Mouse (Mus musculus) lung, postnatal 0 days (tissue): Measurements from ENCODE around the gene U2surp. TPM values are rescaled to one million over a fixed set of nuclear protein-coding genes. Genes with fewer than 3 reads are reported as not detected.

ENCODE experiments used
- ATAC-seq: fragments of 200-750 bp; cut with Nextera tagmentation; 2 replicates; pipeline ENCODE4 v1.8.0; 2017; ENCODE audit warnings: moderate library complexity
- DNase-seq: peaks from one replicate; pipeline ENCODE4 v3.0.0-alpha.2; 2016; ENCODE audit warnings: low spot score
- H3K27ac ChIP-seq: fragments of 300-500 bp; sonication (generic); 2 replicates; pipeline ENCODE4 v1.5.1; 2014; ENCODE audit warnings: antibody characterized with exemption, mild to moderate bottlenecking, low read length, mixed read lengths
- H3K27me3 ChIP-seq: fragments of 300-500 bp; sonication (generic); replicated peaks from 2 replicates; pipeline ENCODE4 v1.6.1; 2014; ENCODE audit warnings: low read length, mixed read lengths; ENCODE audit not compliant: insufficient read depth
- H3K36me3 ChIP-seq: fragments of 300-500 bp; sonication (generic); 2 replicates; pipeline ENCODE4 v1.6.1; 2014; ENCODE audit warnings: low read length, mixed read lengths; ENCODE audit not compliant: insufficient read depth
- H3K4me1 ChIP-seq: fragments of 300-500 bp; sonication (generic); 2 replicates; pipeline ENCODE4 v1.6.1; 2014; ENCODE audit warnings: antibody characterized with exemption, low read depth, low read length, mixed read lengths; ENCODE audit not compliant: insufficient read depth
- H3K4me2 ChIP-seq: fragments of 300-500 bp; sonication (generic); replicated peaks from 2 replicates; pipeline ENCODE4 v1.6.1; 2014; ENCODE audit warnings: low read depth, mild to moderate bottlenecking, low read length, moderate library complexity, mixed read lengths
- H3K4me3 ChIP-seq: fragments of 300-500 bp; sonication (generic); 2 replicates; pipeline ENCODE4 v1.5.1; 2014; ENCODE audit warnings: low read depth, low read length
- H3K9ac ChIP-seq: fragments of 300-500 bp; sonication (generic); replicated peaks from 2 replicates; pipeline ENCODE4 v1.6.1; 2014; ENCODE audit warnings: low read depth, mild to moderate bottlenecking
- H3K9me3 ChIP-seq: fragments of 300-500 bp; sonication (generic); 2 replicates; pipeline ENCODE4 v1.6.1; 2016; ENCODE audit warnings: low read length, mixed read lengths
- CTCF ChIP-seq: IDR thresholded peaks from 2 replicates; pipeline ENCODE4 v1.5.1; 2016; ENCODE audit warnings: antibody characterized with exemption, mild to moderate bottlenecking
- EP300 ChIP-seq: IDR thresholded peaks from 2 replicates; pipeline ENCODE4 v1.6.1; 2016; ENCODE audit warnings: antibody characterized with exemption, mild to moderate bottlenecking, control low read depth
- WGBS: fragments of 180-500 bp; shearing (Covaris S2); extraction: QIAGEN DNeasy Blood & Tissue Kit; methylation state at CpG from one replicate; pipeline ENCODE4 v1.1.7; 2014; 5-methylcytosine and 5-hydroxymethylcytosine counted together
- polyA plus RNA-seq: library from polyadenylated mRNA; unstranded; fragments of >200 nt; fragmentation: Nextera tagmentation; extraction: Ambion mirVana; gene quantifications from 2 replicates; pipeline ENCODE4 v1.2.1, GENCODE M21; 2015

U2surp gene
- polyA plus RNA-seq, 1 experiment from 2014 or later = 73.2 TPM

- ATAC-seq (no peak), DNase-seq (no peak)
- Histone ChIP-seq H3K27ac (no peak overlapping the region), H3K36me3 (no peaks in the 10 kb centered on the region), H3K9ac (no peak overlapping the region), H3K4me2 (no peak overlapping the region), H3K9me3 (no peaks in the 10 kb centered on the region), H3K27me3 (peaks cover 32% of the 10 kb centered on the region), H3K4me3 (no peak overlapping the region), H3K4me1 (no peaks in the 10 kb centered on the region; the same call in 1 of the 2 replicates)
- 91% methylated on average over 4 of the region's 4 CpGs for WGBS
- TF ChIP-seq CTCF (no peak), EP300 (no peak)
Observed at GRCm38 (mm10) chr9:95556067-95556512, 44.3 kb upstream of the U2surp start.

- Histone ChIP-seq H3K4me1 (no peaks in the 10 kb centered on the region; the same call in 1 of the 2 replicates), H3K4me2 (no peak overlapping the region), H3K9me3 (no peaks in the 10 kb centered on the region), H3K4me3 (no peak overlapping the region), H3K27ac (no peak overlapping the region), H3K36me3 (no peaks in the 10 kb centered on the region), H3K9ac (no peak overlapping the region), H3K27me3 (peaks cover 24% of the 10 kb centered on the region)
- WGBS = 64% methylated on average over 5 of the region's 5 CpGs
- DNase-seq (no peak), ATAC-seq (no peak)
- TF ChIP-seq CTCF = no peak
- TF ChIP-seq EP300 = no peak
Observed at GRCm38 (mm10) chr9:95555233-95555740, 43.5 kb upstream of the U2surp start.

GRCm38 (mm10) chr9:95554231-95555221, 42.7 kb upstream of the U2surp start:
- DNase-seq (no peak), ATAC-seq (no peak)
- no peaks in the 10 kb centered on the region for H3K4me1 ChIP-seq
- no peak overlapping the region for H3K4me3 ChIP-seq
- no peaks in the 10 kb centered on the region for H3K9me3 ChIP-seq
- H3K4me2 ChIP-seq = no peak overlapping the region
- H3K27ac ChIP-seq = no peak overlapping the region
- H3K9ac ChIP-seq = no peak overlapping the region
- H3K36me3 ChIP-seq = no peaks in the 10 kb centered on the region
- WGBS = 67% methylated on average over 18 of the region's 18 CpGs
- peaks cover 17% of the 10 kb centered on the region for H3K27me3 ChIP-seq
- TF ChIP-seq EP300 (no peak), CTCF (no peak)

- ATAC-seq = no peak
- Histone ChIP-seq H3K4me3 (no peak overlapping the region), H3K27me3 (no peaks in the 10 kb centered on the region; the same call in 1 of the 2 replicates), H3K27ac (no peak overlapping the region), H3K36me3 (no peaks in the 10 kb centered on the region), H3K4me1 (no peaks in the 10 kb centered on the region), H3K9me3 (no peaks in the 10 kb centered on the region), H3K9ac (no peak overlapping the region), H3K4me2 (no peak overlapping the region)
- TF ChIP-seq EP300 (no peak), CTCF (no peak)
- no peak for DNase-seq
- 42% methylated on average over 10 of the region's 10 CpGs for WGBS
Observed at GRCm38 (mm10) chr9:95552175-95552705, 40.4 kb upstream of the U2surp start.

- no peak for DNase-seq
- no peaks in the 10 kb centered on the region for H3K9me3 ChIP-seq
- WGBS = 59% methylated on average over 9 of the region's 9 CpGs
- no peaks in the 10 kb centered on the region for H3K27me3 ChIP-seq
- H3K4me1 ChIP-seq = no peaks in the 10 kb centered on the region
- H3K9ac ChIP-seq = no peak overlapping the region
- H3K36me3 ChIP-seq = no peaks in the 10 kb centered on the region
- no peak for ATAC-seq
- no peak overlapping the region for H3K4me3 ChIP-seq
- no peak overlapping the region for H3K27ac ChIP-seq
- H3K4me2 ChIP-seq = no peak overlapping the region
- TF ChIP-seq EP300 (no peak), CTCF (no peak)
Observed at GRCm38 (mm10) chr9:95550856-95551774, 39.3 kb upstream of the U2surp start.
